Mouse (Mus musculus) gastrocnemius, postnatal 14 days (tissue): Measurements from ENCODE around the gene Clasp2. TPM values are rescaled to one million over a fixed set of nuclear protein-coding genes. Genes with fewer than 3 reads are reported as not detected.

ENCODE experiments used
- DNase-seq: peaks from one replicate; pipeline ENCODE4 v3.0.0; 2021; ENCODE audit warnings: mixed read lengths
- intact Hi-C: fragments of 180-260 bp; cut with DNase I; formaldehyde crosslinking; loops from one replicate; pipeline ENCODE4 v1.15.1; 2025; ENCODE audit warnings: low total_unique reads
- total RNA-seq, 2 experiments: library from RNA; stranded (reverse); gene quantifications; 2 replicates each; pipeline ENCODE4 v1.2.3; 2021

The Clasp2 gene
- total RNA-seq, 2 experiments from 2014 or later, result 39.5 to 44.5 TPM

DNA sequence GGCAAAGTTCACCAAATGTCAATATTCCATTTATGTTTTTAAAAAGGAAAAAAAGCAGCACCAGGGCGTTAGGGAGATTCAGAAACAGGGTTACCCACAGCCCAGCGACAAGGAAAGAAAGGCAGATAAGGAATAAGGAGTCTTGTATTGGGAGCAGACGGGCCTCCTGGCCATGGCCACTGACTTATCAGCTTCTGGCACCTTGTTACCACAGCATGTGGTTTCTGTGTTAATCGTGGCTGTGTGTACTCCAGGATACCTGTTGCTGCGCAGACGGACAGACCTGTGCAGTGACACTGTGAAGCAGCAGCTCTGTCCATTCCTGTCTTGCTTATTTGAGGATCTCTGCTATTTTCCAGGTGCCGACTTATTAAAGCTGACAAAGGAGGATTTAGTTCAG lies 227.7 kb downstream of the Clasp2 start:
- no peak for DNase-seq
- intact Hi-C loops, result no loop called here

Other genes starting within 250 kb of the Clasp2 start
- gene Pdcd6ip, start 33.2 kb upstream of the Clasp2 start, total RNA-seq, result 10 to 100 TPM; 40.3 to 44.7 TPM
- gene Ubp1, start 189.5 kb downstream of the Clasp2 start, total RNA-seq, result 10 to 100 TPM; 16.0 to 16.2 TPM